Mouse (Mus musculus): ENCODE data around the gene Nrn1.

DNA sequence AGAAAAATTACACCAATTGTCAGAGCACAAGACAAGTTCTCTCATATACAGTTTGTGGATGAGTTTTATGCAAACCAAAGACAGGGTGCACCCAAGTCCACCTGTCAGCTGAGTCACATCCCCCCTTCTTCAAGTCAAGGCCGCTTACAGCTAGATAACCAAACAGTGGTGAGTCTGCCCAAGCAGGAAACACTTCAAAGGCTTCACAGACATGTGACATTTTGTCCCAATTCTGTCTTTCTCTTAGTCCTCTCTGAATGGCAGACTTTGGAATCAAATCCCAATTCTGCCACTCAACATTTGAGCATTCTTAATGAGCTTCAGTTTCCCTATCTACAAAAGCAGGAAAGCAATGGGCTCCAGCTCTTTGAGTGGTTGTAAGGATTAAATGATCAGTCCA lies 55.6 kb downstream of the Nrn1 start:
- TF ChIP-seq CTCF (IDR thresholded peaks at IDR 0.05; ENCODE audit: control insufficient read depth, insufficient read depth, insufficient replicate concordance, low read depth, low read length) (no peak), POLR2A (IDR thresholded peaks at IDR 0.05; ENCODE audit: control insufficient read depth, low read depth, low read length) (no peak)
